19 mouse cellular contexts compared by ENCODE assay signal in genomic region chr16:91556659-91557058, GRCm38 (mm10). TPM values are rescaled to one million over a fixed set of nuclear protein-coding genes. Genes with fewer than 3 reads are reported as not detected.
A peak's percentile ranks its signal among the peaks of the same experiment; 100 is the strongest.
DNase-seq lines count a peak whose midpoint lies in the region; ATAC-seq lines count a peak whose summit lies in the region.
"Had no signal": no experiment of that assay in that cellular context is flagged by ENCODE, and none has a peak within 500 bp of the region (broad histone marks: within the 10 kb centered on the region; RNA-seq: fewer than 3 reads in every experiment).

No protein-coding gene starts in this region.

- H3K9me3 ChIP-seq in kidney, embryonic 15.5 days (replicated peaks): no peaks in the 10 kb centered on the region
- H3K9me3 ChIP-seq in limb, embryonic 10.5 days (replicated peaks): no peaks in the 10 kb centered on the region
- H3K9me3 ChIP-seq: heart, embryonic 10.5 days; hindbrain, embryonic 10.5 days; stomach, embryonic 15.5 days had no signal

- peaks cover 51% of the 10 kb centered on the region for H3K36me3 ChIP-seq in kidney, embryonic 15.5 days
- peaks cover 54% of the 10 kb centered on the region for H3K36me3 ChIP-seq in limb, embryonic 10.5 days

- no peak; the same call in 1 of the 2 replicates for ATAC-seq in kidney, embryonic 15.5 days (replicated peaks; ENCODE audit: low FRiP score)

- H3K4me3 ChIP-seq in kidney, embryonic 15.5 days (replicated peaks): no peak overlapping the region
- no peak overlapping the region for H3K4me3 ChIP-seq in brown adipose tissue, adult 24 weeks (ENCODE audit: insufficient read depth, low read depth, low read length)
- H3K4me3 ChIP-seq in limb, embryonic 10.5 days: no peak overlapping the region
- H3K4me3 ChIP-seq: heart, embryonic 10.5 days; hindbrain, embryonic 10.5 days; stomach, embryonic 15.5 days had no signal

- peak; percentile 34 for DNase-seq in adrenal gland, postnatal 14 days
- no peak for DNase-seq in adrenal gland, postnatal 36 days
- DNase-seq in kidney, postnatal 4 days: no peak
- DNase-seq in limb, embryonic 10.5 days (ENCODE audit: low spot score): no peak
- no peak for DNase-seq in cerebellum, adult 18-20 months
- DNase-seq: cerebellum, adult 11 months; cerebellum, postnatal 25 days; gastrocnemius, postnatal 25 days; kidney, adult 18-20 months; layer of hippocampus, adult 9-11 months; lung, adult 18-20 months; right cerebral cortex, postnatal 14 days; thymus, postnatal 14 days had no signal

- H3K27ac ChIP-seq in kidney, embryonic 15.5 days: peak overlapping the region; percentile 88
- 0 out of 2 replicates have a peak overlapping the region, but pooled peaks have one; percentile 20 for H3K27ac ChIP-seq in brown adipose tissue, adult 24 weeks (replicated peaks; ENCODE audit: low read depth, low read length)
- H3K27ac ChIP-seq in limb, embryonic 10.5 days: peak overlapping the region; percentile 25; the same call in 1 of the 2 replicates
- H3K27ac ChIP-seq: heart, embryonic 10.5 days; hindbrain, embryonic 10.5 days; stomach, embryonic 15.5 days had no signal

- H3K4me2 ChIP-seq in kidney, embryonic 15.5 days: peak overlapping the region; percentile 31
- H3K4me2 ChIP-seq: stomach, embryonic 15.5 days had no signal

- H3K4me1 ChIP-seq in kidney, embryonic 15.5 days: peaks cover 61% of the 10 kb centered on the region
- H3K4me1 ChIP-seq in brown adipose tissue, adult 24 weeks (ENCODE audit: control insufficient read depth, insufficient read depth, insufficient read length, low read length): peaks cover 1% of the 10 kb centered on the region; the same call in 1 of the 2 replicates
- peaks cover 30% of the 10 kb centered on the region for H3K4me1 ChIP-seq in limb, embryonic 10.5 days

- no peaks in the 10 kb centered on the region for H3K27me3 ChIP-seq in kidney, embryonic 15.5 days
- no peaks in the 10 kb centered on the region for H3K27me3 ChIP-seq in limb, embryonic 10.5 days (ENCODE audit: low read depth, poor library complexity, severe bottlenecking)
- H3K27me3 ChIP-seq: CH12.LX; stomach, embryonic 15.5 days had no signal

- 26% methylated on average over 15 of the region's 15 CpGs for WGBS in kidney, embryonic 15.5 days
- 72% methylated on average over 15 of the region's 15 CpGs for WGBS in limb, embryonic 10.5 days

- H3K9ac ChIP-seq in kidney, embryonic 15.5 days: 0 out of 2 replicates have a peak overlapping the region, but pooled peaks have one; percentile 17
- H3K9ac ChIP-seq: stomach, embryonic 15.5 days had no signal

RNA-seq across cellular contexts. Expression of gene Ifngr2, which starts 9.8 kb away (rescaled TPM):
- 27.7 and 30.8 TPM in 2 replicates for total RNA-seq in adrenal gland, postnatal 14 days (2021)
- total RNA-seq in adrenal gland, postnatal 36 days (2021): 10 to 100 TPM; 31.2 to 38.0 TPM
- 52.0 and 55.9 TPM in 2 replicates for polyA plus RNA-seq in kidney, embryonic 15.5 days (2015; fragmentation: Nextera tagmentation; extraction: Ambion mirVana)
- 15.4 and 22.0 TPM in 2 replicates for polyA plus RNA-seq in brown adipose tissue, adult 24 weeks (2012; ENCODE audit: insufficient read depth, insufficient read length, missing spikeins)
- polyA plus RNA-seq in limb, embryonic 10.5 days (2016; fragmentation: Nextera tagmentation; extraction: Ambion mirVana): 24.1 and 32.9 TPM in 2 replicates

RNA-seq across cellular contexts. Expression of gene Tmem50b, which starts 40.9 kb away (rescaled TPM):
- 45.6 and 48.0 TPM in 2 replicates for total RNA-seq in adrenal gland, postnatal 14 days (2021)
- total RNA-seq in adrenal gland, postnatal 36 days (2021): 10 to 100 TPM; 54.7 to 60.2 TPM
- polyA plus RNA-seq in kidney, embryonic 15.5 days (2015; fragmentation: Nextera tagmentation; extraction: Ambion mirVana): 35.6 and 35.8 TPM in 2 replicates
- polyA plus RNA-seq in brown adipose tissue, adult 24 weeks (2012; ENCODE audit: insufficient read depth, insufficient read length, missing spikeins): 71.4 and 79.6 TPM in 2 replicates
- polyA plus RNA-seq in limb, embryonic 10.5 days (2016; fragmentation: Nextera tagmentation; extraction: Ambion mirVana): 19.8 and 25.7 TPM in 2 replicates

Comparison
In these comparisons a context has a peak if more than half of its experiments do, and no peak if none do; other contexts are left out.
1. H3K27ac ChIP-seq: peak in every context shown above with its lines; median percentile 88 in kidney, embryonic 15.5 days; 25 in limb, embryonic 10.5 days; 20 in brown adipose tissue, adult 24 weeks.